Mouse (Mus musculus): Measurements from ENCODE around the gene Gucd1. TPM values are rescaled to one million over a fixed set of nuclear protein-coding genes. Genes with fewer than 3 reads are reported as not detected.
"Not testable (repeated sequence)": the region's sequence is repeated elsewhere in the genome, so short reads cannot be mapped to it uniquely, and the experiment has no call there.

Gene Gucd1
- polyA plus RNA-seq, 1 experiment from 2014 or later, result 32.1 TPM

DNA sequence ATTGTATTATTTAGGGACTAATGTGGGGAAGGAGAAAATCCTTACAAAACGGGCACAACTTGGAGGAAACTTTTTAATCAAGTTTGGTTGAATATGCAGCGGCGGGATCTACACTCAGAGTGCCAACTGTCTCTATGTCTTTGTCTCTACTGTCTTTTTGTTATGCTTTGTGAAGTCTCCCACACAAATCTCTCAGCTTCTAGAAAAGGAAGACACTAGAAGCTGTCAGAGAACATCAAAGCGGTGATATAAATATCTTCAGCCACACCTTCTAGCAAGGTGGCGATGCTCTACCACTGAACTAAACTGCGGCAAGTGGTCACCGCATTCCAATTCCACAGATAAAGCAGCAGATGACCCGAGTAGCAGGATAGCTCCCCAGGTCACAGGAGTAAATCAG is 111.9 kb downstream of the Gucd1 start:
- peaks cover 4% of the 10 kb centered on the region for H3K4me1 ChIP-seq
- no peaks in the 10 kb centered on the region for H3K27me3 ChIP-seq (ENCODE audit: low read depth, poor library complexity, severe bottlenecking)
- H3K4me3 ChIP-seq, result no peak overlapping the region
- H3K27ac ChIP-seq (replicated peaks), result no peak overlapping the region
- WGBS, result 88% methylated on average over 8 of the region's 8 CpGs
- no peaks in the 10 kb centered on the region for H3K36me3 ChIP-seq
- no peaks in the 10 kb centered on the region for H3K9me3 ChIP-seq (replicated peaks)
- no peak for DNase-seq (ENCODE audit: low spot score)

- H3K27ac ChIP-seq (replicated peaks), result no peak within 1 kb of the TSS
- no peaks in the 10 kb centered on the region for H3K27me3 ChIP-seq (ENCODE audit: low read depth, poor library complexity, severe bottlenecking)
- no peak within 1 kb of the TSS for H3K4me3 ChIP-seq
- no peaks in the 10 kb centered on the region for H3K36me3 ChIP-seq
- peaks cover 11% of the 10 kb centered on the region for H3K4me1 ChIP-seq
- WGBS, result 86% methylated on average over 4 of the region's 4 CpGs
- DNase-seq (ENCODE audit: low spot score), result no peak
- no peaks in the 10 kb centered on the region for H3K9me3 ChIP-seq (replicated peaks)
Observed at GRCm38 (mm10) chr10:75400958-75401357, 116.8 kb downstream of the Gucd1 start, which contains the start of gene Upb1. Upb1 (plus strand) TSS chr10:75401115.

DNA sequence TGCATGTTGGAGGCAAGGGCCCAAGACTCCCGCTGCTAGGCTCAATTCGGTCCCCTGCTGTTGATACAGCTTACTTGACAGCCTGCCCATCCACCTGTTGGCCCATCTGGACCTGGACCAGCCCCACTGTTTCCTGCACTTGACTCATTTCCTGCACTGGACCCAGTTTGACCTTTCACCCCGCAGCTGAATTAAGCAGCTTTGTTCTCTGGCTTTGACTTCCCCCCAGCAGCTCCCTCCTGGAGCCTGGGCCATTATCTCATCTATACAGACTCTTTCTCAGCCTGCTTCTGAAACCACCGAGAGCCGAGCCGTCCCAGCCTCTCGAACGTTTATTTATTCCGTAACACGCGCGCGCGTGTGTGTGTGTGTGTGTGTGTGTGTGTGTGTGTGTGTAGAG is 120.8 kb downstream of the Gucd1 start:
- Histone ChIP-seq H3K4me3 (no peak overlapping the region), H3K4me1 (peaks cover 11% of the 10 kb centered on the region), H3K36me3 (no peaks in the 10 kb centered on the region), H3K27ac (replicated peaks) (no peak overlapping the region), H3K9me3 (replicated peaks) (no peaks in the 10 kb centered on the region), H3K27me3 (ENCODE audit: low read depth, poor library complexity, severe bottlenecking) (no peaks in the 10 kb centered on the region)
- 52% methylated on average over 14 of the region's 14 CpGs for WGBS
- DNase-seq (ENCODE audit: low spot score), result peak; percentile 26

DNA sequence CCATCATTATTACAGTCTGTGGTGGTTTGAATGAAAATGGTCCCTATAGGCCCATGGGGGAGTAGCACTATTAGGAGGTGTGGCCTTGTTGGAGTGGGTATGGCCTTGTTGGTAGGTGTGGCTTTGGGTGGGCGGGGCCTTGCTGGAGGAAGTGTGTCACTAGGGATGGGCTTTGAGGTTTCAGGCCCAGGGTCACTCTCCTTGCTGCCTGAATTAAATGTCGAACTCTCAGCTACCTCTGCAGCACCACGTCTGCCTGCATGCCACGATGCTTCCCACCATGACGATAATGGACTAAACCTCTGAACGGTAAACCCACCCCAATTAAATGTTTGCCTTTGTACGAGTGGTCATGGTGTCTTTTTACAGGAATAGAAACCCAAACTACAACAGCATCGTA is 123.0 kb downstream of the Gucd1 start:
- Histone ChIP-seq H3K27me3 (ENCODE audit: low read depth, poor library complexity, severe bottlenecking) (no peaks in the 10 kb centered on the region), H3K36me3 (no peaks in the 10 kb centered on the region), H3K4me1 (peaks cover 11% of the 10 kb centered on the region), H3K4me3 (no peak overlapping the region), H3K27ac (replicated peaks) (no peak overlapping the region), H3K9me3 (replicated peaks) (no peaks in the 10 kb centered on the region)
- DNase-seq (ENCODE audit: low spot score), result no peak
- WGBS, result 90% methylated on average over 8 of the region's 8 CpGs

DNA sequence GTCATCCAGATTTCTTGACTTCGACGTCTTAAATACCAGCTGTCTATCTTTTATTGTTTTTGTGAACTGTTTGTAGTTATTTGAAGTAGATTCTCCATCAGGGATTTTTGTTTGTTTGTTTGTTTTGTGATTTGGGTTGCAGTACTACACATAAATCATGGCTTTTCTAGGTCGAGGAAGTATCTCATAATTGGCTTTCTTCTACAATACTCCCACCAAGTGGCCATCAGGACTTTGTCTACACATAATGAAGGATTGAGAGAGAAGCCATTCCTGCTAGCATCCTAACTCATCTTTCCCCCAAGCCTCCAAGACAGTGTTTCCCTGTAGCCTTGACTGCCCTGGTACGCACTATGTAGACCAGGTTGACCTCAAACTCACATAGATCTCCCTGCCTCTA is 126.9 kb downstream of the Gucd1 start:
- Histone ChIP-seq H3K4me3 (no peak overlapping the region), H3K9me3 (replicated peaks) (no peaks in the 10 kb centered on the region), H3K4me1 (no peaks in the 10 kb centered on the region), H3K27me3 (ENCODE audit: low read depth, poor library complexity, severe bottlenecking) (no peaks in the 10 kb centered on the region), H3K36me3 (no peaks in the 10 kb centered on the region), H3K27ac (replicated peaks) (no peak overlapping the region)
- 91% methylated on average over 4 of the region's 4 CpGs for WGBS
- DNase-seq (ENCODE audit: low spot score), result no peak

DNA sequence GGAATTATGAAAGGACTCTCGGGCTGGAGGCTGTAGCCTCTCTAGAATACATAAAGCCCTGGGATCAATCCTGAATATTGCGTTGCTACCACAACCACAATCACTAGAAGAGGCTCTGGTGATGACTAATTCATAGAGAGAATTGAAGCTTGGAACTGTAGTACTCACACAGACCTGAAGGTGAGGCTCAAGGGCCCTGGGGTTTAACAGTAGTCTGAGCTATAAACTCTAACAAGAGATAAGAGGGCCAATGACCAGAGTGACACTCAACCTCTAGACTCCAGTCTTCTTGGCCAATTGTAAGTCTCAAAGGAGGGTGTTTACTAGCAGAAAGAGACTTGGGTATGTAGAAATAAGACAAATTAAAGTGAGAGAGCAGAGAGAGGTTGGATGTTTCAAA is 127.6 kb downstream of the Gucd1 start:
- 87% methylated on average over 2 of the region's 2 CpGs for WGBS
- H3K4me1 ChIP-seq, result no peaks in the 10 kb centered on the region
- DNase-seq (ENCODE audit: low spot score), result no peak
- no peak overlapping the region for H3K4me3 ChIP-seq
- H3K36me3 ChIP-seq, result no peaks in the 10 kb centered on the region
- H3K27ac ChIP-seq (replicated peaks), result no peak overlapping the region
- no peaks in the 10 kb centered on the region for H3K27me3 ChIP-seq (ENCODE audit: low read depth, poor library complexity, severe bottlenecking)
- H3K9me3 ChIP-seq (replicated peaks), result no peaks in the 10 kb centered on the region

GRCm38 (mm10) chr10:75378688-75379087 is 139.1 kb downstream of the Gucd1 start:
- Histone ChIP-seq H3K27me3 (ENCODE audit: low read depth, poor library complexity, severe bottlenecking) (no peaks in the 10 kb centered on the region), H3K4me3 (no peak overlapping the region), H3K27ac (replicated peaks) (no peak overlapping the region), H3K36me3 (no peaks in the 10 kb centered on the region), H3K9me3 (replicated peaks) (no peaks in the 10 kb centered on the region), H3K4me1 (0 out of 2 replicates have a peak, but pooled peaks cover 4% of the 10 kb centered on the region)
- WGBS, result 93% methylated on average over 10 of the region's 10 CpGs
- DNase-seq (ENCODE audit: low spot score), result no peak

GRCm38 (mm10) chr10:75373655-75374351 is 144.0 kb downstream of the Gucd1 start:
- not testable (repeated sequence) for H3K4me3 ChIP-seq; H3K36me3 ChIP-seq; DNase-seq (ENCODE audit: low spot score); H3K4me1 ChIP-seq; H3K9me3 ChIP-seq (replicated peaks); H3K27me3 ChIP-seq (ENCODE audit: low read depth, poor library complexity, severe bottlenecking); H3K27ac ChIP-seq (replicated peaks)
- WGBS, result 88% methylated on average over 16 of the region's 19 CpGs

- H3K27me3 ChIP-seq (ENCODE audit: low read depth, poor library complexity, severe bottlenecking), result no peaks in the 10 kb centered on the region
- WGBS, result 47% methylated on average over 6 of the region's 6 CpGs
- H3K9me3 ChIP-seq (replicated peaks), result no peaks in the 10 kb centered on the region
- DNase-seq (ENCODE audit: low spot score), result no peak
- no peak overlapping the region for H3K27ac ChIP-seq (replicated peaks)
- no peaks in the 10 kb centered on the region; the same call in 1 of the 2 replicates for H3K4me1 ChIP-seq
- no peaks in the 10 kb centered on the region for H3K36me3 ChIP-seq
- H3K4me3 ChIP-seq, result peak overlapping the region; percentile 34; the same call in 1 of the 2 replicates
Observed at GRCm38 (mm10) chr10:75365231-75365633, 152.5 kb downstream of the Gucd1 start.

DNA sequence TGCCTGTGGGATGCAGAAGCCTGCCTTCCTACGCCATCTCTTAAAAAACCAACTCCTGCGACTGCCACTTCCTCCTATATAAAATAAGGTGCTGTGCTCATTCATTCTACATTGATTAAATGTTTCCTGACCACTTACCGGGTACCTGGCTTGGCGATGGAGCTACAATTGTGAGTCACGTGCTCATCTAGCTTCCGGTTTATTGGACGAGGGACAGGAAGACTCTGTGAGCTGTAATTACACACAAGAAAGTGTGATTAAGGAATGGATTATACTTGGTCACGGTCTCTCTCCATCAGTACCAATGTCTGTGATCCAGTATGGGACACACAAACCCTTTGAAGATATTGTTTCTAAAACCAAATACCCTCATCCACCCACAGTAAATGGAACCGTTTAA is 153.0 kb downstream of the Gucd1 start:
- DNase-seq (ENCODE audit: low spot score), result no peak
- Histone ChIP-seq H3K27ac (replicated peaks) (no peak overlapping the region), H3K36me3 (no peaks in the 10 kb centered on the region), H3K4me1 (no peaks in the 10 kb centered on the region; the same call in 1 of the 2 replicates), H3K4me3 (no peak overlapping the region), H3K27me3 (ENCODE audit: low read depth, poor library complexity, severe bottlenecking) (no peaks in the 10 kb centered on the region), H3K9me3 (replicated peaks) (no peaks in the 10 kb centered on the region)
- WGBS, result 89% methylated on average over 9 of the region's 9 CpGs

DNA sequence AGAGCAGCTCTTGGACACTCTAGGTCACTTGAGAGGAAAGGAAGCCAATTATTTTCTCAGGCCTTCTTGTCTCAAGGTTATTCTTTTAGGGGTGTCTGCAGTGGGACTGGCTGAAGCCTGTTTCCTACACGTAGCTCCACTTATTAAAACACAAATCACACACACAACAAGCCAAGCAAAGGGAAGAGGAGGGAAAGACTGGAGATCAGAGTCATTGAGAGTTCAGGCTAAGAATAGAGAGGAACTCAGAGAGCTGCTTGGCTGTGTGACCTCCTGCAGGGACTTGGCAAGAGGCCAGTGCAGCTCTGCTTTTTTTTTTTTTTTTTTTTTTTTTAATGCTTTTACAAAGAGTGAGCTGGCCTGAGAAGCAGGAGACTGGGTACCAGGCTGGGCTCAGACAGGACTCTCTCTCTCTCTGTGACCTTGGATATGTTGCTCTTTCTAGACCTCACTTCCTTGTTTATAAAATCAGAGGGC is 153.5 kb downstream of the Gucd1 start:
- not testable (repeated sequence) for H3K4me1 ChIP-seq; H3K27me3 ChIP-seq (ENCODE audit: low read depth, poor library complexity, severe bottlenecking); H3K27ac ChIP-seq (replicated peaks); H3K4me3 ChIP-seq; H3K36me3 ChIP-seq; H3K9me3 ChIP-seq (replicated peaks); DNase-seq (ENCODE audit: low spot score)
- WGBS, result 28% methylated on average over 1 of the region's 1 CpGs

- WGBS, result 89% methylated on average over 4 of the region's 4 CpGs
- Histone ChIP-seq H3K9me3 (replicated peaks) (no peaks in the 10 kb centered on the region), H3K36me3 (no peaks in the 10 kb centered on the region), H3K4me1 (no peaks in the 10 kb centered on the region), H3K27ac (replicated peaks) (no peak overlapping the region), H3K4me3 (no peak overlapping the region), H3K27me3 (ENCODE audit: low read depth, poor library complexity, severe bottlenecking) (no peaks in the 10 kb centered on the region)
- DNase-seq (ENCODE audit: low spot score), result no peak
Observed at GRCm38 (mm10) chr10:75355341-75355740, 162.4 kb downstream of the Gucd1 start.

- H3K4me1 ChIP-seq; H3K9me3 ChIP-seq (replicated peaks); H3K27me3 ChIP-seq (ENCODE audit: low read depth, poor library complexity, severe bottlenecking); H3K4me3 ChIP-seq; DNase-seq (ENCODE audit: low spot score); H3K36me3 ChIP-seq: not testable (repeated sequence)
- WGBS, result 75% methylated on average over 9 of the region's 9 CpGs
- H3K27ac ChIP-seq (replicated peaks), result 0 out of 2 replicates have a peak overlapping the region, but pooled peaks have one; percentile 33
Observed at GRCm38 (mm10) chr10:75353838-75354241, 163.9 kb downstream of the Gucd1 start.
